Mouse (Mus musculus): ENCODE measurements around the gene Atg4c.

Gene Atg4c

GRCm38 (mm10) chr4:99186412-99187125 lies 7.2 kb upstream of the Atg4c start:
- no peak for DNase-seq (ENCODE audit: low read depth)

- no peak for DNase-seq (ENCODE audit: low read depth)
Measured at GRCm38 (mm10) chr4:99192640-99193039, 1.1 kb upstream of the Atg4c start.

GRCm38 (mm10) chr4:99193214-99193613 lies 520 bp upstream of the Atg4c start:
- DNase-seq (ENCODE audit: low read depth): no peak

GRCm38 (mm10) chr4:99194826-99195225 lies 1.1 kb downstream of the Atg4c start:
- no peak for DNase-seq (ENCODE audit: low read depth)

DNA sequence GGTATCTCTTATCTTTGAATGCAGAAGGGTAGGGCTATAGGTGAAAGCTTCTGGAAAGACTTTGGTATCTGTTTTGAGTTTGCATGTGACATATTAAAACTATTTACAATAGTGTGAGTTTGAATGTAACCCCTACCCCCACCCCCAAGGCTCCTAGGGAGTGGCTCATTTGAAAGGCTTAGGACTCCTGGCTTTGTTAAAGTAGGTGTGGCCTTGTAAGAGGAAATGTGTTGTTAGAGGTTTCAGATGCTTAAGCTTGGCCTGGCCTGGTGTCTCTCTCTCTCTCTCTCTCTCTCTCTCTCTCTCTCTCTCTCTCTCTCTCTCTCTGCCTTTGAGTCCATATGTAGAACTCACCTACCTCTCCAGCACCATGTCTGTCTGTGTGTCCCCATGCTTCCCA lies 5.0 kb downstream of the Atg4c start:
- DNase-seq (ENCODE audit: low read depth): no peak

- no peak for DNase-seq (ENCODE audit: low read depth)
Measured at GRCm38 (mm10) chr4:99199757-99200251, 6.1 kb downstream of the Atg4c start.

DNA sequence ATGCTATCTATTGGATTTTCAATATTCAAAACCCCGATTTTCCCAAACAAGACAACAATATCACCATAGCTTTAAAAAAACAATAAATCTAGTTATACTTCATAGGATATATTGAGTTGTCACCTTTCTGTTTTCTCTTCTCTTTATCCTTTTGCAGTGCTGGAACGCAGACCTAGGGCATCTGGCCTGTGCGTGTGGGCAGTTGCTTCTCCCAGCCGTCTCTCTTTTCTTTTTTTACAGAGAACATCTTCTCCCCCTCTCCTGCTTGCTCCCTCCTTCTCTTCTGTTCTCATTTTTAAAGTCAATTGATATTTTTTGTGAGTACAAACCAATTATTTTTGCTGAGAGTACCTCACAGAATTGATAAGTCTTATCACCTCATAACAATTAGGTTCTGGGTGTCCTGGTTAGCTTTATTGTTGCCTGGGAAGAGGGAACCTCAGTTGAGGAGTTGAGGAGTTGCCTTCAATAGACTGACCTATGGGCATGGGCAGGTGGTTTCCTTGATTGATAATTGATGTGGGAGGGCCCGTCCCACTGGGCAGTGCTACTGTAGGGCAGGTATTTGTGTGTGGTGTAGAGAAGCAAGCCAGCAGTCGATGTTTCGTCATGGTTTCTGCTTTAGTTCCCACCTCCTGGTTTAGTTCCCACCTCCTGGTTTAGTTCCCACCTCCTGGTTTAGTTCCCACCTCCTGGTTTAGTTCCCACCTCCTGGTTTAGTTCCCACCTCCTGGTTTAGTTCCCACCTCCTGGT lies 6.8 kb downstream of the Atg4c start:
- DNase-seq (ENCODE audit: low read depth): no peak

GRCm38 (mm10) chr4:99205773-99206172 lies 12.0 kb downstream of the Atg4c start:
- DNase-seq (ENCODE audit: low read depth): no peak

DNA sequence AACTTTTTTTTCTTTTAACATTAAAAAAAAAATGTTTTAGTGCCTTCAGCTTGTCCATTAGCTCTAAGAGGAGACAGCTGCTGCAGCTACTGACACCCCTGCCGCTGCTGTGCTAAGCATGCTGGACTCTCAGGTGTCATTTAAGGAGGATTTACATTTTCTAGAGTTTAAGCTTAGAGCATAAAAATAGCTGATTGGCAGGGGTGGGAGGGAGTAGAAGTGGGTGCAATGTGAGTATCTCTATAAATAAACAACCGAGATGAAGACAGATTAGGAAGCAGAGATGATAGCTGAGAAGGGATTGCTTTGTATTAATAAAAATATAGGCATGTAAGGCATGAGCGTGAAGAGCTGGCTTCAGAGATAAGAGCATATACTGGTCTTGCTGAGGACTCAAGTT lies 12.6 kb downstream of the Atg4c start:
- DNase-seq (ENCODE audit: low read depth): no peak

- DNase-seq (ENCODE audit: low read depth): no peak
Measured at GRCm38 (mm10) chr4:99210087-99210486, 16.4 kb downstream of the Atg4c start.

- no peak for DNase-seq (ENCODE audit: low read depth)
Measured at GRCm38 (mm10) chr4:99211606-99212005, 17.9 kb downstream of the Atg4c start.

DNA sequence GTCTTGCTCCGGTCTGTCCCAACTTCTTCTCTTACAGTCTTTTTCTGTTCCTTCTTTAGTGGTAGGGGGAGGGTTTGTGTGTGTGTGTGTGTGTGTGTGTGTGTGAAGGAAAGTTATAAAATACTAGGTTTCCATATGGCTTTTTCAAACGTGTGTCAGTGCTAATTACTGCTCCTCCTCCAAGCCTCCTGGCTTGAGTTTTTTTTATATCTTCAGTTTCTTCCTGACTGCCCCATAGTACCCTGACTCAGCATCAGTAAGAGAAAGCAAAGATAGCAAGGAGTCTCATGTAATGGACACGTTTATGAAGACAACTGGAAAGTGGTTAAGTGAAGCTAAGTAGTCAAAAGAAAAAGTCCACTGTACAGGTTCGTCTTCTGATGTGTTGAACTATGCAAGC lies 19.4 kb downstream of the Atg4c start:
- DNase-seq (ENCODE audit: low read depth): no peak

DNA sequence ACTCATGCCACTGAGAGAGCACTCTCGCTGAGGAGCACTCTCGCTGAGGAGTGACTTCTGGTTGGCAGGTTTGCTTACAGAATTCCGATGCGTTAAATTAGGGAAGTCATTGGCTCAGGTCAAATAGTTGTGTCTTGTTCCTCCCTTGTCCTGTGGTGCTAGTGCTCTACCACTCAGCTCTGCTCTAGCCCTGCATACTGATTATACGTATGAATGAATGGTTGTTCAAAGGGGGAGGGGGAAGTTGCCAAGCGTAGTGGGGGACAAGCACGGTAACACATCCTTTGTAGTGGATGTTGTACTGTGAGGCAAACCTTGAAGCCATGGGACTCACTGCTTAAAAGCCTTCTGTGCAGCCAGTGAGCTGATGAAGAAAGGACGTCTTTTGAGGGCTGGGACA lies 28.5 kb downstream of the Atg4c start:
- no peak for DNase-seq (ENCODE audit: low read depth)

DNA sequence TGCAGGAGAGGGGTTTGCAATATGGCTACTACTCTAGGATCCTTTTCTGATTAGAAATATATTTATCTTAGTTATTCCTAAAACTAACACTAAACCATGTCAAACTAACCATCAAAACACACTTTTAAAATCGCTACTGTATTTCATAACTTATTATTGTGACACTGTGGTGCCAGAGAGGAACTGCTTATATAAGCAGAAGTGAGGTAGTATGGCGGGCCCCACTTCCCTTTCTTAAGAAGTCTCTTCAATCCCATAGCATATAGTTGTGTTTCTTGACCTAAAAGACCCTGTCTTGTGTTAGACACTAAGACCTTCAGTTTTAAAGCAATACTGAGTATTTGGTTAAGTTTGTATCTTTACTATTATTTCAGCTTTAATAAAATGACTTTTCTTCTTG lies 31.1 kb downstream of the Atg4c start:
- DNase-seq (ENCODE audit: low read depth): peak; percentile 16

DNA sequence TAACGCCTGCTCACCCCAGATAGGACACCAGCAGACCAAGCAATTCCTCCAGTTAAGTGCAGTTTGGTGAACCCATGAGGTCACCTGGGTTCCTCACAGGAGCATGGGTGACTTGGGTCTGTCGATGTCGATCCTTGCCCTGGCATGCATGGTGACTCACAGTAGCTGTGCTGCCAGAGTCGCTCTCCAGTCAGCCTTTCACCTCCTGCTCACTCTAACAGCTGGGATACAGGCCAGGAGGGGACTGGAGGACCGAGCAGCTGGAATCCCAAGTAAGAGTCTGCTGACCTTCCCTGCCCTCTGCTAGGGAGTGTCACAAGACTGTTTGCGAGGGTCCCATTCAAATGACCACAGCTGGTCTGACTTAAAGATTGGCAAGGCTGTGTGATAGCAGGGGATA lies 33.5 kb downstream of the Atg4c start:
- DNase-seq (ENCODE audit: low read depth): no peak

DNA sequence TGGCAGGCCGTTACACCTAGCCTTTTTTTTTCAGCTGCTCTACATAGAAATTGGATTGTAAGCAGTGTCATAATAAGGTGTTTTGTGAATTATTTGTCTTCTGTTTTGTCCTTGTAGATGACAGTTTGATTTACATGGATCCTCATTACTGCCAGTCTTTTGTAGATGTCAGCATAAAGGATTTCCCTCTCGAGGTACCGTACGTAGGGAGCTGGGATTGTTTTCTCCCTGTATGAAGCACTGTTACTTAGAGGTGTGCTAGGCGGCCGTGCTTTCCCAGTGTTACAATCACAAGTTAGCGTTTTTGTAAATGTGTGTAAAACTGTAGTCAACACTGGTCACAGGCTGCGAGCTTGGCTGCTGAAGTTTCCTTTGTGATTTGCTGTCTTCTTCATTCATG lies 35.6 kb downstream of the Atg4c start:
- no peak for DNase-seq (ENCODE audit: low read depth)

- DNase-seq (ENCODE audit: low read depth): peak; percentile 32
Measured at GRCm38 (mm10) chr4:99235203-99235856, 41.6 kb downstream of the Atg4c start.

GRCm38 (mm10) chr4:99238305-99238704 lies 44.6 kb downstream of the Atg4c start:
- no peak for DNase-seq (ENCODE audit: low read depth)

DNA sequence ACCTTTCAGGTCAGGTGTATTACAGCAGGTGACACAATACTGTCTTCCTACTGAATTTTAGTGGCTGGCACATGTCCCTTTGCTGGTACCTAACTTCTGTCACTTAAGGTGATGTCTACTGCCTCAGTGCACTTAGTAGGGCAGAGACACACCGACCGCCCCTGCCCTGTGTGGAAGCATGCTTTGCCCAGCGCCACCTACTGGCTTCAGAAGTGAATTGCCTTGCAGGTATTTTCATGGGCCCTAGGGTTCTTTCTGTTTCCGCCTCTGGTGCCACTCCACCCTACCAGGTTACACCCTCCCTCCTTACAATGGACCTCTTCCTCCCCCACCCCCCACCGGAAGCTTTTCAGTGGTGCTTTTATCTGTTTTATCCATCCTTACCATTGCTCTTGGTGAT lies 47.9 kb downstream of the Atg4c start:
- DNase-seq (ENCODE audit: low read depth): no peak

- no peak for DNase-seq (ENCODE audit: low read depth)
Measured at GRCm38 (mm10) chr4:99249358-99249757, 55.6 kb downstream of the Atg4c start.

GRCm38 (mm10) chr4:99249826-99250225 lies 56.1 kb downstream of the Atg4c start:
- DNase-seq (ENCODE audit: low read depth): no peak

DNA sequence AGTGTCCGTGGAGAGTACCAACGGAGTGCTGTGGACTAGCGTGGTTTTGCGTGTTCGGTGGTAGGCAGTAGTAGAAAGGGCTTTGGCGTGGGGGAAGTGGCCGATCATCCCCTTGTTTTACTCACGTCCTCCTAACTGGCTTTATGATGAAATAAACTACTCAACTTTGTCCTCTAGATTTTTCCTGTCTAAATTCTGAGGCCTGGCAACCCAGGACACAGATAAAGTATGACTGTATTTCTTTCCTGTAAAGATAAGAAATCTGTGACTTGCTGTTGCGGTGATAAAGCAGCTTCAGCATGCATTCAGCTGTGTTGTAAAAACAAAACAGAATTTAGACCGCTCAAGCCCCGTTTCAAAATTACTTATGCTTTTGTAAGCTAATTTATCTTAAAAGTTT lies 59.2 kb downstream of the Atg4c start:
- no peak for DNase-seq (ENCODE audit: low read depth)

- no peak for DNase-seq (ENCODE audit: low read depth)
Measured at GRCm38 (mm10) chr4:99263191-99263590, 69.5 kb downstream of the Atg4c start.
